Mouse (Mus musculus): ENCODE data around the gene Zfp664.

GRCm38 (mm10) chr5:124840202-124840601, 22.3 kb upstream of the Zfp664 start:
- TF ChIP-seq CTCF (IDR thresholded peaks at IDR 0.05; ENCODE audit: low read depth) (no peak), EP300 (optimal IDR thresholded peaks at IDR 0.05) (no peak)

All from stomach, postnatal 0 days (tissue).